Mouse (Mus musculus): Measurements from ENCODE around the gene Poldip2.

The Poldip2 gene

GRCm38 (mm10) chr11:78536690-78537084 lies 24.7 kb downstream of the Poldip2 start:
- no peak for DNase-seq (ENCODE audit: low read depth in 2 of 2, low spot score in 2 of 2)

- no peak for DNase-seq (ENCODE audit: low read depth in 2 of 2, low spot score in 2 of 2)
Measured at GRCm38 (mm10) chr11:78540358-78540757, 28.4 kb downstream of the Poldip2 start.

- DNase-seq (ENCODE audit: low read depth in 2 of 2, low spot score in 2 of 2): no peak
Measured at GRCm38 (mm10) chr11:78544449-78545111, 32.6 kb downstream of the Poldip2 start.

DNA sequence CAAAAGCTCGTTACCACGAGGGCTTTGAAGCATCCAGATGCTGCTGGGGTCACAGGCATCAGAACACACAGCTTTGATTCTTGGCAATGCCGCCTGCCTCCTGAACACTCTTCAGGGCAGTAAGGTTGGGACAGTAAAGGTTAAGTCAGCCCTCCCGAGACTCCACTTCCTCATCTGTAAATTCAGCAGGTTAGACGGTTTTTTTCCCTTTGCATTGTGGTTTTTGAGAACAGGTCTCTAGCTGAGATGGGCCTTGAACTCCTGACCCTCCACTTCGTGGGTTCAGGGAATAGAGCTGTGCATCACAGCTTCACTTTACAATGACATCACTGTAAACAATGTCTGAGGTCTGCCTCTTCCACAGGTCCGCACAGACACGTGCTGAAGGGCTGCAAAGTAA lies 33.2 kb downstream of the Poldip2 start:
- no peak for DNase-seq (ENCODE audit: low read depth in 2 of 2, low spot score in 2 of 2)

GRCm38 (mm10) chr11:78547718-78548460 lies 35.9 kb downstream of the Poldip2 start:
- DNase-seq (ENCODE audit: low read depth in 2 of 2, low spot score in 2 of 2): no peak

DNA sequence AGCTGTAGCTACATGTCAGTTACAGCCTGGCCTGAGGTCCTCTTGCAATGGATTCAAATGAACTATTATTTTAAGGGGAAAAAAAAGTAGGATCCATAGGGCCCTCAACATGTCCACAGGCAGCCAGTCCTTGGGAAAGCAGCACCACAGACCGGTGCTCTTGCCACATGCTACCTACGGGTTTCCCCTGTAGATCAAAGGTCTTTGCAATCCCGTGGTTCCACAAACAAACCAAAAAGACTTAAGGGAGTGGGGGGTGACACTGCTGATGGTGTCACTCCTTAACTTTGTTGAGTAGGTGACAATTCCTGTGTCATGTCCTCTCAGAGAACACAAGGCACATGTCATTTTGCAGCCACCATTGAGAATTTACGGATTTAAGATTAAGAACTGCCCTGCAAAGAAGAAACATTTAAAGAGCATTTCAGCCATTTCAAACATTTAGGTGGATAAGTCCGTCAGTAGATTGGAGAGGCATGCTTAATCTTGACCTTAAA lies 37.5 kb downstream of the Poldip2 start:
- DNase-seq (ENCODE audit: low read depth in 2 of 2, low spot score in 2 of 2): no peak

DNA sequence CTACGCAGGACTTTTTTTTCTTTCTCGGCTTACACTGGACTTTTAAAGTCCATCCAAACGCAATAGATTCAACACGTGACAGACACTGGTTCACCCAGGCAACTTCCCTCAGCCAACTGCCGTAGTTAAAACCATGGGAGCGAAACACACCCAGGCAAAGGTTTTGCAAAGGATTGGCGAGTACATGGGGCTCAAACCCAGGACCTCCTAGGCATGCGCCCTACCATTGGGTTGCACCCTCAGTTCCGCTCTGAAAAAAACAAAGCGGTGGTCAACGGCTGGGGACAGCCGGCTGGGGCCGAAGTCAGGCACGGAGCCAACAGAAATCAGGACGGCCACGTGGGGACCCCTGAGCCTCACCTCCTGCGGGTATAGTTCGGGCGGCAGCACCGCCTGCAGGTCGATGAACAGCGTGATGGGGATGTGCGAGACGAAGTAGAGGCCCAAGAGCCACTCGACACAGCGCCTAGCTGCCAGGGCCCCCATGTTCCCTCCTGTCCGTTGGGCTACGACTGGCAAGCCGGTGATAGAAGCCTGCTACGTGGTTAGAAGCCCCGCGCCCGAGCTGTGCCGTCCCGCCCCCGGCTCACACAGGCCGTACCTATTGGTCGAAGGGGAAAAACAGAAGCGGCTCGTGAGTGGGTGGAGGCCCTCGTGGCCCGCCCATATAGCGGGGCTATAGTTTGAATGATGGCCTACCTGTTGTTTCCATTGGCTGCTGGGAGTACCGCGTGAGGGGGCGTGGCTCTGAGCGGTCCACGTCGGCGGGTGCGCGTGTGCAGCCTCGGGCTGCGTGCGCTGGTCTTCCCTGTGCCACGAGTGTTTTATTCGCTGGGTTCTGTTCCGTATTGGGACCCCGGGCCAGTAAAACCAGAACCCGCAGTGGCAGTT lies 38.4 kb downstream of the Poldip2 start, which contains the start of gene Tmem97:
Gene Tmem97, minus strand, starts transcription at position 610 of the 891 bp plus-strand sequence.
- peak; percentile 87 to 92 for DNase-seq (ENCODE audit: low read depth in 2 of 2, low spot score in 2 of 2)

DNA sequence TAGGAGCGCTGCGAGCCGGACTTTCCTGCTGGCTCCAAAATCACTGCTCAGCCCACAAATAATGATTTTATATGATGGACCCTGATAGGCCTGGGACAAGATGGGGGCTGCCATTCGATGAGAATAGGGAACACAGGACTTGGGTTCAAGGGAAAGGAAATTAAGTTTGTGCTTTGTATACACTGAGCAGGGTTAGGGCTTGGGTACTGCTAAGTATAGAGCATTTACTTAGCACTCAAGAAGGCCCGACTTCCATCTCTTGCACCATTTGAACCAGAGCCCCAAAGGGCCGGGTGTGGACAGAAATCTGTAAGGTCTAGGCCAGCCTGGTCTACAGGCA lies 39.0 kb downstream of the Poldip2 start:
- DNase-seq (ENCODE audit: low read depth in 2 of 2, low spot score in 2 of 2): no peak

DNA sequence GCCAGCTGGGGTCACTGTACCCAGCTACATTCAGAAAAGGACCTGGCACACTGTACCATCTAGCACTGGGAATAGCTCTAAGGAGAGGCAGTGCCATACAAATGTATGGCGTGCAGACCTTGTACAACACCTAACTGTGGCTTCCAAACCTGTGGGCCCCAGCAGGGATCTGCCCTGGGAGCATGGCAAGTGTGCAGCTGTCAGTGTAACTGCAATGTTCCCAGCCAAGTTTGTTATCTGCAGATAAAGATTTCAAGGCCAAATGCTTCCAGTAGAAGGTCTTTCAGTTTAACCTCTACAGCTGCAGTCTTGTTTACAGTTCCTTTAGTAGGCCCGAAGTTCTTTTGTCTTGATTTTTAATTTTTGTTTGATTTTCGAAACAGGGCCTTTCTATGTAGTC lies 43.6 kb downstream of the Poldip2 start:
- DNase-seq (ENCODE audit: low read depth in 2 of 2, low spot score in 2 of 2): no peak

- DNase-seq (ENCODE audit: low read depth in 2 of 2, low spot score in 2 of 2): no peak
Measured at GRCm38 (mm10) chr11:78556070-78556469, 44.1 kb downstream of the Poldip2 start.

DNA sequence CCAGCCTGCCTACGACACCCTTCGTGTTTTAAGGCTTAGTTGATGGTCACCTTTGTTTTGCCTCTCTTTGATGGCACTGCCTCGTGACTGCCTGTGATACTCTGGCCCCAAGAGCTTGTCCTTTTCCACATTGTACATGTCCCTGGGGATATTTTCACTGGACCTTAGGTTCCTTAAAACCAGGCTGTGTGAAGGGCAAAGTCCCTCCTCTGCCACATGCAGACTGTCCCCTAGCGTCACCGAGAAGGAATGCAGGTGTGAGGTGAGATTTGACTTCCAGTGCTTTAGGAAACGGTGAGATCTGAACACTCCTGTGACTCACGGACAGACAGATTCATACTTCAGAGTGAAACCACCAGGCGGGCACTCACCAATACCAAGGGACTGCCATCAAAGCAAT lies 45.2 kb downstream of the Poldip2 start:
- no peak for DNase-seq (ENCODE audit: low read depth in 2 of 2, low spot score in 2 of 2)

DNA sequence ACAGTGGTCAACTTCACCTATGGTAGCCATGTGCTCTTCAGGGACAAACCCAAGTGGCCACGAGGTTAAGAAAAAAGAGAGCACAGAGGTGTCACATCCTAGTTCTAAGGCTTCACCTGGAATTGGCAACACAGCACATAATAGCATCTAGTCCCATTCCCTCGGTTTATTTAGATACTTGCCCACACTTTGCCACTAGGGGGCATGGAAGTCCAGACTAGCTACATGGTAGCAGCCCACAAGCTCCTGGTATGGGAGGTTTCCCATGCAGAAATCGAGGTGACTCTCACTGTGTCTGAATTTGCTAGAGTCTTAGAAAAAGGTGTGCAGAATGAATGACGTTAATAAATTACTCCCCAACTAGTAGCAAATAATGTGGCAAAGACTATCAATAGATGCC lies 48.5 kb downstream of the Poldip2 start:
- DNase-seq (ENCODE audit: low read depth in 2 of 2, low spot score in 2 of 2): peak; percentile 52 to 69

- no peak for DNase-seq (ENCODE audit: low read depth in 2 of 2, low spot score in 2 of 2)
Measured at GRCm38 (mm10) chr11:78566775-78567174, 54.8 kb downstream of the Poldip2 start.

DNA sequence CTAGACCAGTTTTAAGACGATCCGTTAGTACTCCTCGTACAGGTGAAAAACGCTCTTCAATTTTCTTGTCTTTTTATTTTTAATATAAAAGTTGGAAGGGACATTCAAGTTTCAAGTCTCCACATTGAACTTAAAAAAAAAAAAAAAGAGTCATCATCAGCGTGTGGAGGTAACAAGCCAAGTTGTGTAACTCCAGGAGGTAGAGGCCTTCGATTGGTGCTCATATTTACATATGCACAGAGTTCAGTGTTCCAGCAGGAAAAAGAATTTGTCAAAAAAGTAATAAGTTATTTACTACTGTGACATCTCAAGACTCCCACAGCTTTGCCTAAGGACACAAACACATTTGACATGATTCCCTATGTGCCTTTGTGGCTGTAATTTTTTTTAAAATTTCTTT lies 55.6 kb downstream of the Poldip2 start:
- no peak for DNase-seq (ENCODE audit: low read depth in 2 of 2, low spot score in 2 of 2)

DNA sequence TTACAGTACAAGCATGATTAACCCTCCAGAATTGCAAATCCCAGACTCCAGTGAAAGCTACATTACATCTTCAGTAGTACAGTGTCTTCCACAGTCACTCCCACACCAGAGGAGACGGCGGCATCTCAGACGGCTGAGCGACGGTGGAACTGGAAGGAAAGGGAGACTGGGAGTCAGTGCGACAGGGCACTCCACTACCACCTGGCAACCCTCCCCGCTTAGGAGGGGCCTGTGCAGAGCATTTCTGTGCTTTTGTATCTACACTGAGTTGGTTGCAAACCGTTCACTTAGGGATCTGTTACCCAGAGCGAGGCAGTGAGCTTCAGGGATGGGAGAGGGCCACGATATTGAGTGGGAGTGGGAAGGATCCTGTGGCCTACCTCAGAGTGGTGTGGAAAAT lies 56.8 kb downstream of the Poldip2 start:
- no peak for DNase-seq (ENCODE audit: low read depth in 2 of 2, low spot score in 2 of 2)

DNA sequence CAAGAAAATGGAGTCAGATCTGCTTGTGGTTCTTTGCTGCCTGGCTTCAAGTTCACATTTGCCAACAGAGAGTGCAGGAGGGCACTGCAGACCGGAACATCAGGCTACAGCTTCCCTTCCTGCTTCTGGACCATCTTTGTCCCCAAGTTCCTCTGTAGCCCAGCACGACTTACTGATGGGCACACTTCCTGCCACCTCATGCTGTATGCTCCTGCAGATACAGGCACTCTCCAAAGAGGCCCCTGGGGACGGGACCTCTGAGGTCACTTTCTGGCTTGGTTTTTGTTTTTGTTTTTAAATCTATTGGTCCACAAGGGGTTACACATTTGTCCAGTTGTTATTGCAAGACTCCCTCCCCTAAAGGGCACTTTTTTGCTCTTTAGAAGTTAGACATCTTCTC lies 57.8 kb downstream of the Poldip2 start:
- DNase-seq (ENCODE audit: low read depth in 2 of 2, low spot score in 2 of 2): no peak

DNA sequence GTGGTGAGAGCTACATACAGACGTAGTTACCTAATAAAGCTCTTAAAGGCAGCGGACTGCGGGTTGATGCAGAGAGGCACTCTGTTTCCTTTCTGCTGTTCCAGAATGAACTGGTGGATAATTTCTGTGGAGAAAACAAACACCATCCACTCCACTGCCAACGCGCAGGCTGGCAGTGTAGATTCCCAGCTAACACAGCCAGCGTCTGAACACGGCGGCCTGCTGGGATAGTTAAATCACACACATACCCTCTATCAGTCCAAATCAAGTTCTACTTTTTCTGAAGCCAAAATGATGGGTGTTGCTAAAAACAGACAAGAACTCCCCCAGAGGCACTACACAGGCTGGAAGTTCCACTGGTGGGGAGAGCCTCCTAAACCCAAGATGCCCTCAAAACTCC lies 59.4 kb downstream of the Poldip2 start:
- no peak for DNase-seq (ENCODE audit: low read depth in 2 of 2, low spot score in 2 of 2)

GRCm38 (mm10) chr11:78571854-78572253 lies 59.9 kb downstream of the Poldip2 start:
- no peak for DNase-seq (ENCODE audit: low read depth in 2 of 2, low spot score in 2 of 2)

All from CD8-positive naive resting alpha-beta T cell, adult 2 months (primary cell).